Mouse (Mus musculus) right cerebral cortex, adult 18-20 months (tissue): ENCODE measurements around the gene Atmin.

Source experiments
- DNase-seq: peaks from one replicate; pipeline ENCODE4 v3.0.0; 2022; ENCODE audit warnings: mixed read lengths

Atmin gene

DNA sequence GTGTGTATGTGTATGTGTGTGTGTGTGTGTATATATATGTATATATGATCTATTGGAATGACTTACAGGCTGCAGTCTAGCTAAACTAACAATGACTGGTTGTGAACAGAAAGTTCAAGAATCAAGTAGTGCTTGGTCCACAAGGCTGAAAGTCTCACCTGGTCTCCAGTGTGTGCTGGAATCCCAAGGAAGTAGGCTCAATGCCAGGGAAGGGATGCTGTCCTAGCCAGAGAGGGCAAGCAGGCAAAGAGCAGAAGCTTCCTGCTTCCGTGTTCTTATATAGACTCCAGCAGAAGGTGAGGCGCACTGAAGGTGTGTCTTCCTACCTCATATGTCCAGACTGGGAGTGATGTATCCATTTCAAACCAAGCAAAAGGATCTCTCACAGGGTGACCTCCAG, 8.6 kb downstream of the Atmin start:
- DNase-seq = no peak

DNA sequence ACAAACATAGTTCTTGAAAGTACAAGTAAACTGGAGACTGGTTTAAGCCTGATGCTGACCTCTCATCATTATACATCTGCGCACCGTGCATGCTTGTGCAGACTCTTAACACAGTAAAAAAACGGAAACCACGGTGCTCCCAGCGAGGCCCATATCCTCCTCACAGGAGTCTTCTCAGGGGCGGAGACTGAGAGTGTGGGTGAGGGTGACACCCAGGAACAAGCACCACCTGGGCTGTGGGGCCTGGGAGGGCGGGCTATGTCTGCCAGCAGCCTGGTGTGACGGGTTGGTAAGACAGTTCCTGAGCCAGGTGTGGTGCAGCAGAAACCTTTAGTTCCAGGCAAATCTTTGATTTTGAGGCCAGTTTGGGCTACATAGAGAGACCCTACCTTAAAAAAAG, 9.2 kb downstream of the Atmin start:
- DNase-seq = no peak

- peak; percentile 89 for DNase-seq
These were observed 11.2 kb downstream of the Atmin start for GRCm38 (mm10) chr8:116954415-116954814.

DNA sequence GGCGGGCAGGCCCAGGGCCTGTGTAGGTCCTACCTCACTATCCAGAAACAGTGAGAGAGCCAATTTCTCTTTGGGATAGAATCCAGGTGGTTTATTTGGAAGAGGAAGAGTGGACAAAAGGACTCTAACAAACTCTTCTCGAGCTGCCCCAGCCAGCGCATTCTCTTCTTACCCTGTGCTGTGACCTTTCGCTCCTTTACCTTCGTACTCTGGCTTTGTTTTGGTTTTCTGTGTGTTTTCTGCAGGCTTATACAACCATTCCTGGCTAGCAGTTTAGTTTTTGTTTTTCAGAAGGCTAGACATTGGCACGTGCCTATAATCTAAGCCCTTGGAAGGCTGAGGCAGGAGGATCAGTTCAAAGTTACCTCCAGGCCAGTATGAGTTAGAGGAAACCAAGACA, 26.3 kb downstream of the Atmin start:
- no peak for DNase-seq

DNA sequence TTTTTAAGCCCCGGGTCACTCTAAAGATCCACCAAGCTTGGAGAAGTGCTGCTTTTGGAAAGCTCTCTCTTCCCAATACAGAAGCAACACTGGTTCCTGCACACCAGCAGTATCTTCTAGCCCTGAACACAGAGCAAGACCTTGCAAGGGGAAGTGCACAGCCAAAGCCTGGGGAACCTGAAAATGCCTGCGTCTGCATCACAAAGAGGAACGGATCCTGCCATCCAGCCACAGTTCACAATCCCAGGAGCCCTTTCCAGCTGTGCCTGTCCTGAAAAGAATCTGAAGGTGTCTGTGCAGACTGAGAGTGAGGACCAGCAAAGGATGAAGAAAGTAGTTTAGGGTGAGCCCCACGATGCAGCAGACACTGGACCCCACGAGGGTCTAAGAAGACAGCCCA, 31.9 kb downstream of the Atmin start:
- DNase-seq = no peak

- DNase-seq = no peak
These were observed 32.4 kb downstream of the Atmin start for GRCm38 (mm10) chr8:116975606-116976005.

- DNase-seq = no peak
These were observed 34.9 kb downstream of the Atmin start for GRCm38 (mm10) chr8:116978052-116978451.

DNA sequence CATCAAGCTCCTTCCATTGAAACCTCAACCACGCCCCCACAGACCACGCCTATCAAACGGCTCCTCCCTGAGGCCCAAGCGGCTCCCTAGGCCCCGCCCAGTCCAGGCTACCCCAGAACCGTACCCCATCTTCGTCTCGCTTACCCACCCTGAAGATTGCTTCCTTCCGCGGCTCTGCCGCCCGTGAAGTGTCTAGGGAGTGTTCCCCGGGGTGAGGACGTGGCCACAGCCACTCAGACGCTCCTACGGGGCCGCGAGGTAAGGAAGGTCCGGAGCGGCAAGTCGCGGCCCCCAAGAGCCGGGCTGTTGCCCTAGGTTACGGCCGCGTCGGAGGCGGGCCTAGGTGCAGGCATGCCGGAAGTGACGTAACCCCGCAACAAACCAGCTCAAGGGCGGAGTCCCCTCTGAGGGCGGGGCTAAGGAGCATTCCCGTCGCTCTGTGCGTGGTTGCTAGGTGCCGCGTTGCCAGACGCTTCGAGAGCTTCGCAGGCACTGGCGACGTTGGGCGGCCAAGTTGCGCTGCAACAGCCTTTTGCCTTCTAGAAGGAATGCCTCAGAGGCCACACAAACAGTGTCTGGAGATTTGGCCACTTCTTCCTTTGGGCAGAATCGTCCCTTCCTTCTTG, 35.6 kb downstream of the Atmin start, which contains the start of gene 1700030J22Rik:
TSS of gene 1700030J22Rik (minus strand) at position 329 of the 626 bp plus-strand sequence.
- peak; percentile 99 for DNase-seq

DNA sequence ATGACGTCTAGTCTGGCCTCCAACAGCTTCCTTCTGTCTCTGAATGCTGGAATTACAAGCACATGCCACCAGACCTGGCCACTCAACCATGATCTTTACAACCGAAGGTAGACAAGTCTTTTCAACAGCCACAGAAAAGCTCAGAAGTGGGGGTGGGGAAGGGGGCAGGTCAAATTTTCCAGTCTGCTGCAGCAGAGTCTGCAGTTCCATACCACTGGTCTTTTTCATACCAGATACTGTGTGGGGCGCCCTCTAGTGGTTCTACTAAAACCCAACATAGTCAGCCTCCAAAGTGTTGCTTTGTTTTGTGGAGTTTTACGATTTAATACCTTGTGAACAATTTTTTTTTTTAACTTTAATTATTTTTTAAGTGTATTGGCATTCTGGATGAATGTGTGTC, 36.9 kb downstream of the Atmin start:
- DNase-seq = peak; percentile 59

- DNase-seq = no peak
These were observed 46.6 kb downstream of the Atmin start for GRCm38 (mm10) chr8:116989842-116990241.

DNA sequence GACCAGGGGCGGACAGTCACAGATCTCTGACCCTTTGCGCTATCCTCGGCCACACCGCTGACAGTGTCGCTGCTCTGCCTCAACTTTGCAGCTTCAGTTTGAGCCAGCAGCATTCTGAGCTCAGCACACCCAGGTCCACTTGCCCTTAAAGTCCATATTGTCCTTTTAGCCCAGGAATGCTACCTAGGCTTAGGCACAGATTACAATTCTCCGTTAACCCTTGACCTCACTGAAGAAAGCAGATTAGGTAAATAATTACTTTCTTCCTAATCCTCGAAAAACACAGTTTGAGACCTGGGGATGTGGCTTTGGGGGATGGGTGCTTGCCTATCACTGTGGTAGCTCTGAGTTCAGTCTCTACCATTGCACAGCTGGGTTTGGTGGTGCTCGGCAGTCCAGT, 48.0 kb downstream of the Atmin start:
- DNase-seq = no peak

DNA sequence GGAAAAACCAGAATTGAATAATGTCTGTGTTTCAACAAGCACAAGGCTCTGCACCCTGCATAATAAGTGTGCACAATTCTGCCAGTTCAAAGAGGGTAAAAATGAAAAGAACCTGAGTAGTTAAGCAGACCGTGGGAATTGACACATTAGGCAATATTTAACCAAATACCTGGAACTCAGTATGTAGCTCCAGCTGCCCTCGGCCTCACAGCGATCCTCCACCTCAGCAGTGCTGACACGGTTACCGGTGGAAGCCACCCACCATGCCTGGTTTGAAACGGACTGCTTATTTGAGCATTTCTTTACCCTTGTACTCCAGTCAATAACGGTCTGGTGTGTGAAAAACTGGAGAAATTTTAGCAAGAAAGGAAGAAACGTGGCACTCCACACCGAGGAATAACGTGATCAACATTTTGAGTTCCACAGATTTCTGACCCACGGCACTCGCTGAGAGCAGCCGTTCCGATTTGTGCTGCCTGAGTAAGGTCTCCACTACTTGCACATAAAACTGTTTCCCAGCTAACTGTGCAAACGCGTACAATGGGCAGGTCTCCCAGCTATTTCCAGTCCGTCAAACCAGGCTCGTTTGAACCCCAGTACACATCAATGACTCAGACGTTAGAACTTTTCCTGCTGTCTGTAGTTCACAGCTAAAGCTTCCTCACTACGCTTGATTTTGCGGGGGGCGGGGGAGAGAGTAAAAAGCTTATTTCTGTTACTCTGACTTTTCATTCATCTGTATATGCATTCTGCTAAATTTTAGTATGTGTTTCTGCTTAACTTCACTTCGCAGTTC, 49.2 kb downstream of the Atmin start:
- DNase-seq = peak; percentile 14

DNA sequence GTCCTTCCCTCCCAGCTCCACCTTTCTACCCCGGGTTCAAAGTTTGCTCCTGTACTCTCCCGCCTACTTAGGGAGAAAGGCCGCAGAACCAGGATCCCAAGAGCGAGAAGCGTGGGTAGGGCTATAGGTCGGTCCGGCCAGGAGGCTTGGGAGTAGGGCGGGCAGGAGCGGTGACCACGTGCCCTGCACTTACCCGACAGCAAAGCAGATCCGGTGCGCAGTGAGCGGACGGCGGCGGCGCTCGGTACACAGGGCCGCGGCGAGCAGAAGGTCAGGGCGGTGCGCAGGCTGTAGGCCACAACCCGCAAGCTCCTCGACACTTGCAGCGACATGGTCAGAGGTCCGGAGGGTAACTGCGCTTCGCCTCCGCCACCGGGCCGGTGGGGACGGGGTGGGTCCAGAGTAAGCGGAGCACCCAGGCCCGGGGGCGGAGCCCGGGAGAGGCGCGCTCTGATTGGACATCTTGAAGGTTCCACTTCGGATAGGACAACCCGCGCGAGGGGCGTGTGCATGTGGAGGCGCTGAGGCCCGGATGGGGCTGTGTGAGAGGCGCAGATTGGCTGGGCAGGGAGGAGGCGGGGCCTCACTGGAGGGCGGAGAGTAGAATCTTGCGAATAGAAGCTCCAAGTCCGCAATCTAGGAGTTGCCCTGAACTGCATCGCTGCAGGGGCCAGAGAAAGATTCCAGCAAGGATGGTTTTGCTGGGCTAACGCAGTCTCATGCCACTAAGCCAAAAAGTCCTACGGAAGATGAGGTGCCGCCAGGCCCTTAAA, 50.1 kb downstream of the Atmin start, which contains the start of gene Gcsh:
TSS of gene Gcsh (minus strand) at position 443 of the 773 bp plus-strand sequence.
- DNase-seq = peak; percentile 99

- no peak for DNase-seq
These were observed 51.0 kb downstream of the Atmin start for GRCm38 (mm10) chr8:116994016-116994716.
